Comparison of ENCODE assay signal across 8 mouse cellular contexts in the genomic region with DNA sequence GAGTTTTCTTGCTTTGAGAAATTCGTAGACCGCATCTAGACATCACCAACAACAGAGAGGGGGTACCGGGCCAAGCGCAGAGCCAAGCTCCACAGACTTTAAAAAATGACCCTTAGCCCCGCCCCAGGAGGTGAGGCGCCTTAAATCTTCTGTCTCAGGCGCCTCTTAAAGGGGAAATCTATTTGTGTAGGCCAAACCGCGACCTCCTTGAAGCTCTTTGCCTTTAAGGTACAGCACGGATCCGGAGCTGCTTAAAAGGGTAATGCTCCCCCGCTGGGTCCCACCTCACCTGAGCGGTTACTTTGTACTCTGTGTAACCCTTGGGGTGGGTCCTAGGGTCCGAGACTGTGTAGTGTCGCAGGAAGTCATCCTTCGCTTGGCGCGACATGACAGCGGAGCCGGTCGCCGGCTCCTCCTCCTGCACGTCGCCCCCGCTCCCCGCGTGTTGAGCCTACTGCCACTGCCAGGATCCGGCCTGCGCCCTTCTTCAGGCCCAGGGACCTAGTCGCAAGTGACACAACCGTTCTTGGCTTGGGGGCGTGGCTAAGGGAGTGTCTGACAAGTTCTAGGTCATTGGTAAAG. TPM values are rescaled to one million over a fixed set of nuclear protein-coding genes. Genes with fewer than 3 reads are reported as not detected.
DNase-seq lines count a peak whose midpoint lies in the region; ATAC-seq and TF ChIP-seq lines count a peak whose summit lies in the region.

A gene (minus strand): TSS at position 545 of the 582 bp plus-strand sequence.

- H3K27me3 ChIP-seq in forebrain, embryonic 15.5 days, result no peaks in the 10 kb centered on the region

- ATAC-seq in forebrain, embryonic 15.5 days (replicated peaks), result peak; percentile 96
- ATAC-seq in neutrophil, adult 5-6 weeks (ENCODE audit: extremely low read depth, insufficient number of reproducible peaks, low FRiP score, poor library complexity, severe bottlenecking), result peak; percentile 87

- H3K4me1 ChIP-seq in ES-E14 (ENCODE audit: control insufficient read depth in 2 of 2, insufficient read depth in 2 of 2, low read length in 2 of 2, poor library complexity in 1 of 2), result no peaks in the 10 kb centered on the region; a peak in 1 of 4 replicates
- peaks cover 10% of the 10 kb centered on the region; the same call in 1 of the 2 replicates for H3K4me1 ChIP-seq in forebrain, embryonic 15.5 days
- no peaks in the 10 kb centered on the region for H3K4me1 ChIP-seq in lung, adult 2 months (ENCODE audit: control insufficient read depth, insufficient read depth, low read length)

- peak; percentile 96 for DNase-seq in ES-E14 (ENCODE audit: low read depth, low spot score)
- peak; percentile 98 for DNase-seq in cerebellum, adult 11-12 months
- peak; percentile 92 for DNase-seq in heart, postnatal 25 days (ENCODE audit: low spot score)
- peak; percentile 91 to 96 for DNase-seq in layer of hippocampus, adult 18-20 months (ENCODE audit: low spot score in 2 of 2)
- DNase-seq in lung, adult 2 months, result peak; percentile 97
- peak; percentile 94 to 97 for DNase-seq in thymus, adult 18-20 months

- H3K36me3 ChIP-seq in ES-E14 (ENCODE audit: control insufficient read depth, insufficient read depth, low read length, poor library complexity, severe bottlenecking), result no peaks in the 10 kb centered on the region
- H3K36me3 ChIP-seq in forebrain, embryonic 15.5 days, result no peaks in the 10 kb centered on the region

- under 1% methylated on average over 32 of the region's 32 CpGs for WGBS in forebrain, embryonic 15.5 days
- WGBS in lung, adult 2 months, result 1% methylated on average over 32 of the region's 32 CpGs

- H3K4me3 ChIP-seq in ES-E14 (ENCODE audit: insufficient read depth in 1 of 2, low read depth in 1 of 2, low read length in 2 of 2, poor library complexity in 1 of 2, severe bottlenecking in 1 of 2), result peak within 1 kb of the TSS; percentile 79 to 89
- peak within 1 kb of the TSS; percentile 49 for H3K4me3 ChIP-seq in forebrain, embryonic 15.5 days
- peak within 1 kb of the TSS; percentile 82 for H3K4me3 ChIP-seq in lung, adult 2 months (replicated peaks; ENCODE audit: extremely low read depth, low read depth, low read length)

- in situ Hi-C loops in ES-E14 (cut with MboI; ENCODE audit: low sequenced_read_pairs in 2 of 2, unreplicated experiment in 2 of 2), result loop anchor here (5.0 to 10.0 kb wide), 2 partner anchors 163 to 166 kb away; a partner anchor contains a TSS

- H3K9ac ChIP-seq in ES-E14 (ENCODE audit: insufficient read depth, low read depth, low read length, poor library complexity, severe bottlenecking), result peak within 1 kb of the TSS; percentile 82
- peak within 1 kb of the TSS; percentile 55 for H3K9ac ChIP-seq in forebrain, embryonic 15.5 days (replicated peaks)

- H3K27ac ChIP-seq in ES-E14 (ENCODE audit: insufficient read depth, low read depth, low read length, poor library complexity, severe bottlenecking), result peak within 1 kb of the TSS; percentile 61; the same call in 1 of the 2 replicates
- peak within 1 kb of the TSS; percentile 85 for H3K27ac ChIP-seq in forebrain, embryonic 15.5 days (replicated peaks)

- peak within 1 kb of the TSS; percentile 51 for H3K4me2 ChIP-seq in forebrain, embryonic 15.5 days (replicated peaks)

- intact Hi-C loops in heart, postnatal 25 days (cut with DNase I), result loop anchor here (10.0 kb wide), 1 partner anchor 207 kb away; a partner anchor contains a TSS

- TF ChIP-seq POLR2A in lung, adult 2 months (IDR thresholded peaks at IDR 0.05; ENCODE audit: borderline replicate concordance, extremely low read depth, low read depth, low read length), result peak; percentile 51; the same call in 1 of the 2 replicates

- no peaks in the 10 kb centered on the region for H3K9me3 ChIP-seq in ES-E14 (ENCODE audit: control insufficient read depth, insufficient read depth, low read depth, low read length)
- no peaks in the 10 kb centered on the region for H3K9me3 ChIP-seq in forebrain, embryonic 15.5 days

- no peak for TF ChIP-seq CTCF in lung, adult 2 months (IDR thresholded peaks at IDR 0.05; ENCODE audit: insufficient read depth, low read length)

TF ChIP-seq in ES-E14, 5 proteins besides CTCF, POLR2A, EP300 and RAD21:
- TF ChIP-seq ZC3H11A (IDR thresholded peaks at IDR 0.05; ENCODE audit: borderline replicate concordance, low read depth, low read length) (peak; percentile 77), MAFK (IDR thresholded peaks at IDR 0.05; ENCODE audit: insufficient read depth, low read depth, low read length) (no peak), CHD2 (IDR thresholded peaks at IDR 0.05; ENCODE audit: low read depth, low read length) (0 out of 2 replicates have a peak, but pooled peaks have one; percentile 45), ZNF384 (IDR thresholded peaks at IDR 0.05; ENCODE audit: low read depth, low read length) (no peak), HCFC1 (IDR thresholded peaks at IDR 0.05; ENCODE audit: borderline replicate concordance, insufficient read depth, low read length) (peak; percentile 59; the same call in 1 of the 2 replicates)
TF ChIP-seq in ES-E14: peak in this region for 3.

RNA-seq across cellular contexts. Expression of the gene that starts here (rescaled TPM):
- 8.9 and 11.9 TPM in 2 replicates for total RNA-seq in ES-E14 (2012; rRNA removed)
- 43.1 and 45.6 TPM in 2 replicates for polyA plus RNA-seq in forebrain, embryonic 15.5 days (2015; fragmentation: Nextera tagmentation; extraction: Ambion mirVana)
- total RNA-seq in heart, postnatal 25 days (2021), result 10 to 100 TPM; 13.7 to 15.1 TPM
- 10 to 100 TPM; 37.6 to 45.1 TPM for total RNA-seq in layer of hippocampus, adult 18-20 months (2021)
- polyA plus RNA-seq in lung, adult 2 months (2012; rRNA removed), result 43.8 and 45.2 TPM in 2 replicates
- total RNA-seq in neutrophil, adult 5-6 weeks (2017), result 9.1 and 9.8 TPM in 2 replicates

Comparison
In these comparisons a context has a peak if more than half of its experiments do, and no peak if none do; other contexts are left out.
1. Peak in every context shown above with its lines: DNase-seq, ATAC-seq, H3K4me3 ChIP-seq and H3K27ac ChIP-seq.